Mouse (Mus musculus): ENCODE data around the gene Stxbp3.
"Not testable (repeated sequence)": the region's sequence is repeated elsewhere in the genome, so short reads cannot be mapped to it uniquely, and the experiment has no call there.

Gene Stxbp3

DNA sequence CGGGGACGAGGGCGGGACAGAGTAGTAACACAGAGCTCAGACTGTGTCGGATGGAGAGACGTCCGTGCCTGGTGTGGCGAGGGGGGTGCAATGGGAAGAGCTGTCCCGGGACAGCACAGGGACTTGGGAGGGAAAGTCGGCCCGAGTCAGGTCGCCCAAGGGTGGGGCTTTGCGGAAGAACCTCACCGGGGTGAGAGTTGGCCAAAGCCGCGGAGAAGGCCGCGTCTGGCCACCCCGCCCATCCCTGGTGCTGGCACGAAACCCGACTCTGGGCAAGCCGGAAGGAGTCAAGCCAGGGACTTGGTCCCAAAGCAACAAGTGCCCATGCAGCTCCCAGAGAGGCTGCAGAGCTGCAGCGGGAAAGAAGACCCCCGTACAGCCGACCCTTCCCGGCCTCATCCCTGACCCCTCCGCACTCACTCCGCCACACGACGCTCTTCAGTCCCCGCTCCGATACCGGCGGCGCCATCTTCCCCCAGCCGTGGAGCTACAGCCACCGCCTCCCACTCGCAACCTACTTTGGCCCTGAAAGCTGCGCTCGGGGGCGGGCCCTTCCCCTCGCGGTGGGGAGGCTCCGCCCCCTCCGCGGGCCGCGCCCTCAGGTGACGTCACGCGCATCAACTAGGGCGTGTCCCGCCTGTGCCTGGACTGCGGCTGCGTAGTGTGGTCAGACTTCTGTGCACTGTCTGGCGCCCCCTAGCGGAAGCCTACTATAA lies at the start of gene Stxbp3:
Gene Stxbp3, minus strand, starts transcription at position 527 of the 716 bp plus-strand sequence.
- peak; percentile 97 for DNase-seq (ENCODE audit: low read depth)

DNA sequence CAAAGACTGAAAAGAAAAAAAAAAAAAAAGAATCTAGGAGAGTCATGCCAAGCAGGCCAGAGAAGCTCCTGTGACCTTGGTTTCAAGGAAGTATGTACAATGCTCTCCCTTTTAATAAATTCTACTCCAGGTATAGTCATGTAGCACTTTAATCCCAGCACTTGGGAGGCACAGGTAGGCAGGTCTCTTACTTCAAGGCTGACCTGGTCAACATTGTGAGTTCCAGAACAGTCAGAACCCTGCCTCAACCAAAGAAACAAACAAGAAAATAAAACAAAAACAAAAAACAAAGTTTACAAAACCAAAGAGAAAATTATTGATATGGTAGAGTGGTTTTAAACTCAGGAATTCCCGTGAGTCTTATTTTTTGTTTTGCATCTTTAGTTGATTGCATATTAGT lies 49.6 kb upstream of the Stxbp3 start, which contains the start of gene Fndc7:
Gene Fndc7, minus strand, starts transcription at position 101 of the 400 bp plus-strand sequence.
- no peak for DNase-seq (ENCODE audit: low read depth)

DNA sequence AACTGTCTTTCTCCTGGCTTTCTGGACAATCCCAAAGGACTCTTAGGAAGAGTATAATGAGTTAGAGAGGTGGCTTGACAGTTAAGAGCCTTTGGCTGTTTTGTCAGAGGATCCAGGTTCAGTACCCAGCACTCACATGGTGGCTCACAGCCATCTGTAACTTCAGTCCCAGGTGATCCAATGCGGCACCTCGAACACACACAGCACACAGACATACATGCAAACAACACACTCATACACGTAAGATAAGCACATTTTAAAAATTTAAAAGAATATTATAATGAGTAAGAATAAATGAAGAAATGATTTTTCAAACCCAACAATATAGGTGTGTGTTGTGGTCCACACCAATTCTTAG lies 47.3 kb upstream of the Stxbp3 start:
- DNase-seq (ENCODE audit: low read depth) = no peak

DNA sequence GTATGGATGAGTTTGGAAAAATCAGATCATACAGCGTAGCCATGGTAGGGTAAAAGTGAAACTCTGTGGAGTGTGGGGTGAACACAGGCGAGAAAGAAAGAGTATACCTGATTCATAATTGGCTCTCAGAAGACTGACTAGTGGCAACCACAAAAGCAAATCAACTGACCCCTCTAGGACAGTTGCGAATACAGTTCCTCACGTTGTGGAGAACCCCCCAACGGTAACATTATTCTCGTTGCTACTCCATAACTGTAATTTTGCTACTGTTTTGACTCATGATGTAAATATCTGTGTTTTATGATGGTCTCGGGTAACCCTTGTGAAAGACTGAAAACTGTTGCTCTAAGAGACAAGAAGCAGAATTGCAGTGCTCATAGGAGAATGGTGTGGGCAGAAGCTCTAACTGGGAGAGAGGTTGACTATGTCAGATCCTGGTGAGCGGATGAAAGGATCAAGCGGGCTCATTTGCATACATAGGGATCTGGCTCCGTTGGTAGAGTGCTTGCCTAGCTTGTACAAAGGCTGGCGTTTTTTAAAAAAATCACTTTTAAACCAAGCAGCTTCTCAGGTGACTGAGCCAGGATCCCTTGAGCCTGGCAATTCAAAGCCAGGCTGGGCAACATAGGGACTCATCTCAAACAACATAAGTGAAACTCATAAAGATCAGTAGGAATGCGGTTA lies 46.8 kb upstream of the Stxbp3 start:
- no peak for DNase-seq (ENCODE audit: low read depth)

DNA sequence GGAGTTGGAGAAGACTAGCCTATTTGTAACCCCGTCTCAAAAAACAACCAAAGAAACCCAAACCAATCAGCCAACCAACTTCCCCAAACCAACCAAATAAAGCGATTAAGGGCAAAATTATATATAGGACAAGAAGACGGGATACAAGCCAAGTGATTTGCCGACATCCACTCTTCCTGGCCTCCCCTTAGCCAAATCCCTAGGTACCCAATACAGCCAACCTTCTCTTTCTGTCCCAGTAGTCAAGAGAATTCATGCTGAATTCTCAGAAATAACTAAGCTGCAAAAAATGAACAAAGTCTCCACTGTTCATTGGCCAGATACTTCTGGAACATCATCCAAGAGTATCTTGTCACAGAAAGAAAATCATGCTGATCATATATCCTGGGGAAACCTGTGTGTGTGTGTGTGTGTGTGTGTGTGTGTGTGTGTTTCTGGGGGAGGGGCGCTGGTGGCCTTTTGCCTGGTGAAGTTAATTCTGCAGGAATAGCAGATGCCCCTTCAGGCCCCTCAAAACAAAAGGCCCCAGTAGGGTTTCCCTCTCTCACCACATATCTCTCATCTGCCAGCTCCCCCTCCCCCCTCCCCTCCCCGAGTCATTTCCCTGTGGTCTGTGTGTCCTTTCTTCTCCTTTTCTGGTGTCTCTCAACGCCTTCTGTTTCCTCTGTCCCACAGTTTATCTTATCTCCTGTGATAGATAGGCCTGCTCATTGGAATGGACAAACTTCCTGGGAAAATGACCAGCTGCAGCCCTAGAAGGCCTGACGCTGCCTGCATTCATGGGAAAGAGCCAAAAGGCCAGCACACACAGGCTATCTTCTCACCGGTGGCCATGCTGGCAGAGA lies 45.6 kb upstream of the Stxbp3 start:
- DNase-seq (ENCODE audit: low read depth) = no peak

DNA sequence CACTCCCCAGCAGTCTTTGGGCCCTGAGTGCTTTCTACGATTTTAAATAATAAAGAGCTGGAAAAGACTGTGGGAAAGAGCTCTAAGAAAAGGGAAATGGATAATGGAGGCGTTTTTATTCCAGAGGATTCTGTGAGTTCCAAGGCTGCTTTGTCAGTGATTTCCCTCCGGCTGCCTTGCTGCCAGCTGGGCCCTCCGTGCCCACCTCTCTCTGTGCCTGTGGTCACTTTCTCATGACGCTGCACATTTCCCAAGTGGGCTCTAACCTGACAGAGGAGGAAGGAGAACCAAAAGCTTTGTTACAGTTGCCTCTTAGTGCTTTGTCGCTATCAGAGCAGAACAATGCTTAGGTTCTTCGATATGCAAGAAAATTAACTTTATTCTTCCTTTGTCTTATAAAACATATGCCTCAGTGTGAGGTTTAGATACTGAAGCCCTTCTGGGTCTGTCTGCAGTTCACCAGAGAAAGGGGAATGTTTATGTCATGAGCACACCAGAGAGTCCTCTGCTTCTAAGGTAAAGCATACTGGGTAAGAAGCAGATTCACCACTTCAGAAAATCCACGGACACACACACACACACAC lies 44.5 kb upstream of the Stxbp3 start:
- DNase-seq (ENCODE audit: low read depth) = no peak

DNA sequence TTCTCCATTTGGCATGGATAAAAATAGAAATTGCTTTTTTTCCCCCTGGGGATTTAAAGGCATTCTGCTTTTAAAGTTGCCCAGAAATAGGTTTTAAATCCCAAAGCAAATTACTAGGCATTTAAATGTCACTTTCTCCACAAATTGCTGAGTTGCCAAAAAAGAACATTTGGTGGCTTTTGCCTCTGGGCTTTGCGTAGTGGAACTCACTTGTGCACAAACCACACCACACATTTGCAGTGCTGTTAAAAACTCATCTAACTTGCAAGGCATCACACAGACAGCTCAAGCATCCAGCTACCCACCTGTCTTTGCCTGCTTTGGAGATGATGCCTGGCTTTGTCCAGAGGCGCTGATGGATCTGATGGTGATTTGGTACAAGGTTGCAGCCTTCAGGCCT lies 42.7 kb upstream of the Stxbp3 start:
- DNase-seq (ENCODE audit: low read depth) = no peak

DNA sequence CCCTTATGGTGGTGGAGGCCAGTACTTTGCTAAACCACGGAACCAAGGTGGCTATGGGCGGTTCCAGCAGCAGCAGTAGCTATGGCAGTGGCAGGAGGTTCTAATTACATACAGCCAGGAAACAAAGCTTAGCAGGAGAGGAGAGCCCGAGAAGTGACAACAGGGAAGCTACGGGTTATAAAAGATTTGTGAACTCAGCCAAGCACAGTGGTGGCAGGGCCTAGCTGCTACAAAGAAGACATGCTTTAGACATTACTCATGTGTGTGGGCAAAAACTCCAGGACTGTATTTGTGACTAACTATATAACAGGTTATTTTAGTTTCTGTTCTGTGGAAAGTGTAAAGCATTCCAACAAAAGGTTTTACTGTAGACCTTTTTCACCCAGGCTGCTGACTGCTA lies 41.5 kb upstream of the Stxbp3 start:
- DNase-seq (ENCODE audit: low read depth) = not testable (repeated sequence)

DNA sequence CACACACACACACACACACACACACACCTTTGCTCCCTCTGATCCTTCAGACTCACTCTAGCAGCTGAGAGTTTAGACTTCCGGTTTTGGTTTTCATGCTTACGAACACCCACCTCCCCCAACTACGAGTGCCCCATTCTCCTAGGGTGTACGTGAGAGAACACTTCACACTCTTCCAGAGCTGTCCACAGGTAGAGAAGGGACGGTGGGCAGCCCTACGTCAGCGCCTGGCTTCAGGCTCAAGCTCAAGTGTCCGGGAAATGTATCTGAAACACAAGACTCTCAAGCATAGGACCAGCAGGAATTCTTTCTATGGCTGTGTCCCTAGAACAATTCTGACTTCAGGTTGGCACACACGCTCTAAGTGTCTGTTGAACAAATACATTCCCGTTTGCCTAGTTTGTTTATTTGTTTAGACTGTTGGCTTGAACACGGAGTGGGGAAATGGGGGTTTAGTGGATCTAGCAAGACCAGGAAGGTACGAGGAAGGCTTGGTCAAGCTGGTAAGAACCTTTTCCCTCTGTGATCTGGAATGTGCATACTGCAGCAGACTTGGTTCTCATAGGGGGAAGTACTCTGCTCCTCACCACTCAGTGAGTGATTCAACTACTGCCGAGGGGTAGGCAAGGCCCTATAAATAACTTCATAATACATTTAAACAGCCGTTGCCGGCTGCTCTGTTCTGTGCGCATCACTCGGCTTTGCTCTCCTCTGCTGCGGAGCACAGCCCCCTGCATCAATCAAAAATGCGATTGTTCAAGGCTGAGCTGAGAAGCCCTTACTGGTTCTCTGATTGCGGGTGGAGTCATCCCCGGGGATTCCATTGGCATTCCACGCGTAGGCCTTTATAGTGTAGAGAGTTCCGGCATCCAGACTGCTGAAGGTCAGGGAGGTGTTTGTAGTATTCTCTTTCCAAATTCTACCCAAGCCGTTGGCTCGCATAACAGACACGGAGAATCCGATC lies 40.5 kb upstream of the Stxbp3 start:
- DNase-seq (ENCODE audit: low read depth) = no peak

DNA sequence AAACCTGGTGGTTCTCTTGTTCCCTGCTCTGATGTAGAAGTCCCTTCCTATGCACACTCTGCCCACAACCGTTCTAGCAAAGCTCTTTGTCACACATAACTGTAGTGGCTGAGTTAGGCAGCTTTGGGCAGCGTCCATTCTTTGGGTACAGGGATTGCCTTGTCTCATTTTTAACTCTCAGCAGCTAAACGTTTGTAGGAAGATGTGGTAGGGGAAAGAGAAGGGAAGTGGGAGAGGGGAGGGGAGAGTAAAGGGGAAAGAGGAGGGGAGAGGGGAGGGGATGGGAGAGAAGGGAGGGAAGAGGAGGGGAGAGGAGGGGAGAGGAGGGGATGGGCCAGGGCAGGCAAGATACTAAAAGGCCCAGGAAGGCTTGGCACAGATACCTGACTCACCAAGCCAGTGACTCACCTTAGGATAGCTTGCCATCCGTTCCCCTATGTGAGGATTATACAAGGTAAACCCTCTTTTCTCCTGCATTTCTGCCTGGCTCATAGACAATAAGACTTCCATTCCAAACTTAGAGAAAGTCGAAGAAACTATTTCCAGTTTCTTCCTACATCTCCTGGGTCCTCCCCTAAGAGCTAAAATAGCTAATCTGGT lies 39.6 kb upstream of the Stxbp3 start:
- no peak for DNase-seq (ENCODE audit: low read depth)

DNA sequence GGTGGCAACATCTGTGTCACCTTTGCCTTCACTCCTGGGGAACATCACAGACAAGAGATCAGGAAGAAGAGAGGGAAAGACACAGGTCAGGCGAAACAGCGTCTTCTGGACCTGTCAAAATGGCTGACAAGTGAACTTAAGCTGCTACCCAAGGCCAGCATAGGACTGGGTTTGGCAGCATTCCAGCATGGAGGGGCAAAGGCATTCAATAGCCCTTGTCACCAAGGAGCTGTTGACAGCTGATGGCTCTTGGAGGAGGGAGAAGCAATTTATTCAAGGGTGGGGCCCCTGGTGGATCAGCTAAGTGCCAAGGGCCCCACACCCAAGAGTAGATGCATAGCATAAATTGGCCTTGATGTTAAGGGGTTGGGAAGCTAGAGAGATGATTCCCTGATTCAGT lies 38.8 kb upstream of the Stxbp3 start:
- no peak for DNase-seq (ENCODE audit: low read depth)

DNA sequence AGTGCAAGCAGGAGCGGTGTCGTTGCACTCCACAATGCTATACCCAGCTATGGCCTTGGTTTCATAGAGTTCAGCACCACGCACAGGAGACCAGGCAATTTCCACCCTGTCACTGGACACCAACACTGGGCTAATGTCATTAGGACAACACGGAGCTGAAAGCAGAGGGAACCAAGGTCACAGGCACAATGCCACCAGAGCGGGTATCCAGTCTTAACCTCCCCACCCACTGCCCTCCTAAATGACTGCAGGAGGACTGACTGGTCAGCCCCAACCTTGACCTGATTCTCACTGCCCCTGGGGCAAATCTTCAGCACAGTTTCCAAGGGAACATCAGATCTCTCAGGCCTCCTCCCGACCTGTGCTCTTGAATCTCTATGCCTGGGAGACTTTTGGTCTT lies 30.3 kb upstream of the Stxbp3 start:
- DNase-seq (ENCODE audit: low read depth) = no peak

DNA sequence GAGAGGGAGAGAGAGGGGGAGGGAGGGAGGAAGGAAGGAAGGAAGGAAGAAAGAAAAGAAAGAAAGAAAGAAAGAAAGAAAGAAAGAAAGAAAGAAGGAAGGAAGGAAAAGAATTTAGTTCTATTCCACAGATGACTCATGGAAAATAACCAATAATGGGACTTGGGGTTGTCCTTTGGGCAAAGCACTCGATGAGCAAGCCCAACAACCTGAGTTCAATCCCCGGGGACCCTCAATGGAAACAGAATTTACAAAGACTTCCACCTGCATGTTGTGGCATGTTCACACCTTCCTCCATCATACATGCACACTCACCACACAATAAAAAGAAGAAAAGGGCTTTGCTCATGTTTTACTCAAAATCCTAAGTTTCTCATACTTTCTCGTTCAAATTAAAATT lies 27.1 kb upstream of the Stxbp3 start:
- DNase-seq (ENCODE audit: low read depth) = no peak

DNA sequence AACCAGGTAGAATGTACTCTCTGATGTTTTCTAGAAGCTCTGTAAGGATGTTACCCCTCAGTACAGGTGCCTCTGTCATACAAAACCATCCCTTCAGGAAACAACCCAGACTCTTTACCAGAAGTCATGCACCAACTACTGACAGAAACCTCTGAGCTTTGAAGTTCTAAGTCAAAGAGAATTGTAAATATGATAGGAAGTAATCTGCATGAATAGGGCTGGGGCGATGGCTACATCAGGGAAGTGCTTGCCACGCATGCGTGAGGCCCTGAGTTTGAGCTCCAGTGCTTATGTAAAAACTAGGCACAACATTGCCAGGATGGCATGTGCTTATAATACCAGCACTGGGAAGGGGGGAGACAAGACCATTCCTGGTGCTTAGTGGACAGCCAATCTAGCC lies 25.4 kb upstream of the Stxbp3 start:
- no peak for DNase-seq (ENCODE audit: low read depth)

DNA sequence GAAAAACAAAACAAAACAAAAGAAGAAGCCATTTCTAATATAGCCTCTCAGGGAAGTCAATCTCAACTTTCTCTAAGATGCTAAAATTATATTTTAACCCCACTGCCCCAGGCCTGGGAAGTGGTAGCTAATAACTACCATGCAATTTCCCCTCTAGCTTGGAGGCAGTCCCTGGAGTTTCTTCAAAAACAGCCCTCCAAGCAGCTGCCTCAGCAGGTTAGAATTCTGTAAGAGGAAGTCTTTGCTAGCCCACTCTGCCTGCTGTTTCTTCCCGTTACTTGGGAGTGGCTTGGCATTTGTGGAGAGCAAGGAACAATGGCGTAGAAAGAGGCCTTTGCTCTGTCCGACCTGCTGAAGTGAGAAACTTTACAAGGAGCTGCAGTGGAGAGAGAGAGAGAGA lies 24.8 kb upstream of the Stxbp3 start:
- DNase-seq (ENCODE audit: low read depth) = no peak

DNA sequence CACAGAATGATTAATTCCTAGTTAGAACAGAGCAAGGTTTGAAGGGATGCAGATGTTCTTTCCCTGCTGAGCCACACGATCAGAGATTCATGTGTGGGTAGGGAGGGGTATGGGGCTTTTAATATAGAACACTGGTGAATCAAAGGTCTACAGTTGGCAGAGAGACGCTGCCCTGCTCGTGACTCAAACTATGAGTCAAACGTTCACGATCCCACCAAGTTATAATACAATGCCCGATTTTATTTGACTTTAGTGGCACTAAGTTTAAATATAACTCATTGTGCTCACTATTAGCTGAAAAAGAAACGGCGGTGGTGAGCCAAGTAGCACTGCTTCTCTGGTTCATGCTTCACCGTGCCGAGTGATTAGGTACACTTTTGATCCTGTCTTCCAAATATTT lies 22.8 kb upstream of the Stxbp3 start:
- no peak for DNase-seq (ENCODE audit: low read depth)

DNA sequence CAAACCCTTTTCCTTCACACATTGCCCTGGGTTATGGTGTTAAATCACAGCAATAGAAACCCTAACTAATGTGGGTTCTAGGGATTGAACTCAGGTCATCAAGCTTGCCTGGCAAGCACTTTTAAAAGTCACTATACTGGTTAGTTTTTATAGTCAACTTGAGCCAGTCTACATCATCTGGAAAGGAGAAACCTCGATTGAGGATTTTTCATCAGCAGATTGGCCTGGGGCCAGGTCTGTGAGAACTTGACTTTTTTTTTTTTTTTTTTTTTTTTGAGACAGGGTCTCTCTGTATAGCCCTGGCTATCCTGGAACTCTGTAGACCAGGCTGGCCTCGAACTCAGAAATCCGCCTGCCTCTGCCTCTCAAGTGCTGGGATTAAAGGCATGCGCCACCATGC lies 22.0 kb upstream of the Stxbp3 start:
- DNase-seq (ENCODE audit: low read depth) = not testable (repeated sequence)

DNA sequence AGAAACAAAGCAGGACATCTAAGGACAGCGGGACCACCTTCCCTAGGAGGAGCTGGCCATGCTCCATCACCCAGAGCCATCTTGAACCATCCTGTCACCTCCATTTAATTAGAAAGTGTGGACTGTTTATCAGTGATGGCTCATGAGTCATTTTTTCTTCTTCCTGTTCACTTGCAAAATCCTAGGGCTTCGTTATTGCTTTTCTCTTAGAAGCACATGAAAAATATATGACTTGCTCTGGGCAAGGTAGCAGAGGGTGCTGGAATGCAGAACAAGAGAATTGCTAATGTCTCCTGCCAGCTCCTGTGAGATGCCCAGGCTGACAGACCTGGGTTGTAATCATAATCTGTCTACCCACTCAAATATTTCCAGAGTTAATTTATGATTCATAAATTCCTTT lies 20.5 kb upstream of the Stxbp3 start:
- DNase-seq (ENCODE audit: low read depth) = no peak

DNA sequence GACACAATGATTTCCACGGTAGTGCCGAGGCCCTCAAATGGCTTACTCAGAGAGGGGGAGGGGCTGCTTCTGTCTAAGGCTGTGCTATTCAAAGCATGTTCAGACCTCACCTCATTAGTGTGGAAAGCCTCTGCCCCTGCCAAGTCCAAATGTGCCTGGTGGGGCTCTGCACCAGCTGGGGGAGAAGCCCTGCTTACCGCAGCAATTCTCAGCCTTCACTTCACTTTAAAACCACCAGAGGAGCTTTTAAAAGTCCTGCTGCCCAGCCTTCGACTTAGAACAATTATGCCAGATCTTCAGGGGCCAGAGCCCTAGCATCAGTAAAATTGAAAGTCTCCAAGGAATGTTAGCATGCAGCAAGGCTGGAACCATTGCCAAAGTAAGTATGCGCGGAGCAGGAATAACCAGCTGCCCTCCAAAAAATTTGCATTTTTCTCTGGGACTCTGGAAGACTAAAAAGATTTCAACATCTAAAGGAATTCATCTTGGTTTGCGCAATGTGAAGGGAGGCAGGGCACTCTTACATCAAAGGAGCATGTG lies 18.0 kb upstream of the Stxbp3 start:
- no peak for DNase-seq (ENCODE audit: low read depth)

DNA sequence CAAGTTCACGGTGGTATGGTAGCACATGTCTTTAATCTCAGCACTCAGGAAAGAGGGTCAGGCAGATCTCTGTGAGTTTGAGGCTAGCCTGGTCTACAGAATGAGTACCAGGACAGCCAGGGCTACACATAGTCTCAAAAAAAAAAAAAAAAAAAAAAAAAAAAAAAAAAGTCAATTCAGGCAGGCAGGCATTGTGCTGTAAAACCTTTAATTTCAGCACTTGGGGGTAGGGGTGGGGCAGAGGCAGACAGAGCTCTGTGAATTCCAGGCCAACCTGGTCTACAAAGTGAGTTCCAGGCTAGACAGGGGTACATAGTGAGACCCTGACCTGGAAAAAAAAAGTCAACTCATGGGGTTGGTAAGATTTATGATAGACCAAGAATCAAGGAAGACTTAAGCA lies 17.4 kb upstream of the Stxbp3 start:
- DNase-seq (ENCODE audit: low read depth) = no peak

DNA sequence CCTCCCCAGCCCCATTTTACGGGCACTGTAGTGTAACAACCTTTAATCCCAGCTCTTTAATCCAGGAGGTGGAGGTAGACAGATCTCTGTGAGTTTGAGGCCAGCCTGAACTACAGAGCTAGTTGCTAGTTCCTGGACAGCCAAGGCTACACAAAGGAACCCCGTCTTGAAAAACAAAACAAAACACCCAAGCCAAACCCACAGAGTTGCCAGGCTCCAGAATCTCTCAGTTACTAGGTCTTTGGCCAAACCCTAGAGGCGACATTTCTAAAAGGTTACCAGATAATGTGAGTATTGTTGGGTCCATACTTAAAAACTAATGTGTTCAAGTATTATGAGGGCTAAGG lies 16.8 kb upstream of the Stxbp3 start:
- DNase-seq (ENCODE audit: low read depth) = no peak
